Comparison of ENCODE assay signal across 30 mouse cellular contexts in the genomic region with DNA sequence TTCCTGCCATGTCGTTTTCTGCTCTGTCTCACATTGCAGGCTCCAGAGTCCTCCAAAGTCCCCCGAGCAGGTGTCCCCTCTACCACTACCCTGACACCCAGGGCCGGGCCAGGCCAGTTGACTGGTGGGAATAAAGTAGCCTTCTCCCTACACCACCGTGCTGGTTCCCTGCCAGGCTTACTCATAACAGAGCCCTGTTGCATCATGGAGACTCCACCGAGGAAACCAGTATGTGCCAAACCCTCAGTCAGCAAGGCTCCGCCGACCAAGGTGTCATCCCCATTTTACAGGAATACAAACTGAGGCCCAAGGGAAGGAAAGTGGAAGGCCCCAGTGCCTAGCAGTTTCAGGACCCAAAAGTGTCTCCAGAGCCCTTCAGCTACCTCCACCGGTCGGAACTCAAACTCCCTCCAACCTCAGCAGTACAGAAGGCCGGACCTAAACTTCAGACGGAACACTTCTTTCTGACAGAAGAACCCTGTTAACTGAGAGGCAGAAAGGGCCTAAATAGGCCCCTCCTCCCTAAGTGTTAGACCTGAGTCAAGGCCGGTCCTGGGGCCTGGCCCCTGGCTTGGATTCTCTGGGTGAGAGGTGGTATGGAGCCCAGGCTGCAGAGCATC. TPM values are rescaled to one million over a fixed set of nuclear protein-coding genes. Genes with fewer than 3 reads are reported as not detected.
A peak's percentile ranks its signal among the peaks of the same experiment; 100 is the strongest.
DNase-seq lines count a peak whose midpoint lies in the region; ATAC-seq lines count a peak whose summit lies in the region.
"Had no signal": no experiment of that assay in that cellular context is flagged by ENCODE, and none has a peak within 500 bp of the region (broad histone marks: within the 10 kb centered on the region; RNA-seq: fewer than 3 reads in every experiment).

No protein-coding gene starts in this region.

- H3K4me1 ChIP-seq in embryonic facial prominence, embryonic 13.5 days = peaks cover 48% of the 10 kb centered on the region
- peaks cover 42% of the 10 kb centered on the region for H3K4me1 ChIP-seq in embryonic facial prominence, embryonic 10.5 days
- H3K4me1 ChIP-seq in forebrain, embryonic 16.5 days (replicated peaks; ENCODE audit: control insufficient read depth, insufficient read depth, low read length) = no peaks in the 10 kb centered on the region
- H3K4me1 ChIP-seq: forebrain, embryonic 13.5 days; heart, embryonic 12.5 days; liver, embryonic 15.5 days; lung, embryonic 15.5 days had no signal

- no peak for ATAC-seq in embryonic facial prominence, embryonic 13.5 days (ENCODE audit: insufficient number of reproducible peaks, insufficient read depth, low FRiP score, low TSS enrichment, low read depth)
- no peak for ATAC-seq in granulocyte monocyte progenitor cell, adult 5-6 weeks (replicated peaks; ENCODE audit: poor library complexity, severe bottlenecking)
- ATAC-seq in forebrain, embryonic 16.5 days = no peak
- ATAC-seq: forebrain, embryonic 13.5 days; hindbrain, postnatal 0 days; midbrain, embryonic 16.5 days had no signal

- H3K9ac ChIP-seq in embryonic facial prominence, embryonic 13.5 days = no peak overlapping the region
- no peak overlapping the region for H3K9ac ChIP-seq in forebrain, embryonic 16.5 days (replicated peaks; ENCODE audit: low read depth, low read length)
- H3K9ac ChIP-seq: forebrain, embryonic 13.5 days; heart, embryonic 12.5 days; liver, embryonic 15.5 days; lung, embryonic 15.5 days had no signal

- no peaks in the 10 kb centered on the region for H3K9me3 ChIP-seq in embryonic facial prominence, embryonic 13.5 days
- H3K9me3 ChIP-seq in embryonic facial prominence, embryonic 10.5 days = no peaks in the 10 kb centered on the region
- no peaks in the 10 kb centered on the region for H3K9me3 ChIP-seq in forebrain, embryonic 16.5 days (ENCODE audit: control insufficient read depth, low read length)
- H3K9me3 ChIP-seq: forebrain, embryonic 13.5 days; heart, embryonic 12.5 days; liver, embryonic 15.5 days; lung, embryonic 15.5 days had no signal

- H3K27ac ChIP-seq in embryonic facial prominence, embryonic 13.5 days = peak overlapping the region; percentile 81; the same call in 1 of the 2 replicates
- no peak overlapping the region for H3K27ac ChIP-seq in embryonic facial prominence, embryonic 10.5 days (replicated peaks)
- no peak overlapping the region for H3K27ac ChIP-seq in forebrain, embryonic 16.5 days (ENCODE audit: low read length)
- H3K27ac ChIP-seq: forebrain, embryonic 13.5 days; hindbrain, postnatal 0 days; kidney, postnatal 0 days; liver, embryonic 15.5 days; lung, embryonic 15.5 days had no signal

- H3K27me3 ChIP-seq in embryonic facial prominence, embryonic 13.5 days = no peaks in the 10 kb centered on the region
- peaks cover 16% of the 10 kb centered on the region for H3K27me3 ChIP-seq in embryonic facial prominence, embryonic 10.5 days (replicated peaks; ENCODE audit: low read depth, poor library complexity, severe bottlenecking)
- no peaks in the 10 kb centered on the region for H3K27me3 ChIP-seq in forebrain, embryonic 16.5 days (replicated peaks; ENCODE audit: control insufficient read depth, insufficient read depth, low read length)
- H3K27me3 ChIP-seq: forebrain, embryonic 13.5 days; lung, embryonic 15.5 days had no signal

- WGBS in embryonic facial prominence, embryonic 13.5 days = 91% methylated on average over 12 of the region's 12 CpGs
- 89% methylated on average over 12 of the region's 12 CpGs for WGBS in embryonic facial prominence, embryonic 10.5 days
- 90% methylated on average over 12 of the region's 12 CpGs for WGBS in forebrain, embryonic 16.5 days

- DNase-seq in embryonic facial prominence, embryonic 10.5 days (ENCODE audit: low spot score) = no peak
- DNase-seq in adipocyte (ENCODE audit: low spot score) = peak; percentile 48
- DNase-seq in adrenal gland, postnatal 36 days = peak; percentile 59 to 79
- no peak for DNase-seq in right cerebral cortex, postnatal 14 days
- DNase-seq: B cell, adult 2 months; cerebellum, adult 11-12 months; cerebellum, postnatal 10 days; gastrocnemius, postnatal 14 days; heart, adult 18-20 months; heart, postnatal 10 days; kidney, adult 11 months; left cerebral cortex, postnatal 4 days; liver; lung, postnatal 36 days; right cerebral cortex, postnatal 4 days; thymus, postnatal 25 days had no signal

- H3K36me3 ChIP-seq in embryonic facial prominence, embryonic 13.5 days = no peaks in the 10 kb centered on the region
- no peaks in the 10 kb centered on the region for H3K36me3 ChIP-seq in embryonic facial prominence, embryonic 10.5 days (replicated peaks)
- no peaks in the 10 kb centered on the region for H3K36me3 ChIP-seq in forebrain, embryonic 16.5 days (ENCODE audit: control insufficient read depth, insufficient read depth)
- H3K36me3 ChIP-seq: heart, embryonic 12.5 days; liver, embryonic 15.5 days; lung, embryonic 15.5 days had no signal

- no peak overlapping the region for H3K4me2 ChIP-seq in embryonic facial prominence, embryonic 13.5 days
- H3K4me2 ChIP-seq in forebrain, embryonic 16.5 days (ENCODE audit: low read length) = no peak overlapping the region
- H3K4me2 ChIP-seq: forebrain, embryonic 13.5 days; heart, embryonic 12.5 days; liver, embryonic 15.5 days; lung, embryonic 15.5 days had no signal

- no peak overlapping the region for H3K4me3 ChIP-seq in embryonic facial prominence, embryonic 13.5 days
- H3K4me3 ChIP-seq in embryonic facial prominence, embryonic 10.5 days = no peak overlapping the region
- no peak overlapping the region for H3K4me3 ChIP-seq in forebrain, embryonic 16.5 days (replicated peaks; ENCODE audit: low read length)
- H3K4me3 ChIP-seq: erythroblast, embryonic 14.5 days; forebrain, embryonic 13.5 days; heart, embryonic 12.5 days; liver, embryonic 15.5 days; lung, embryonic 15.5 days had no signal

RNA-seq across cellular contexts. Expression of gene Runx3, which starts 1.5 kb away (rescaled TPM):
- polyA plus RNA-seq in embryonic facial prominence, embryonic 13.5 days (2015; fragmentation: Nextera tagmentation; extraction: Ambion mirVana) = 3.1 and 3.9 TPM in 2 replicates
- 0.04 TPM in 2 replicates for polyA plus RNA-seq in embryonic facial prominence, embryonic 10.5 days (2016; fragmentation: Nextera tagmentation; extraction: Ambion mirVana)
- 1 to 10 TPM; 2.0 to 3.9 TPM for total RNA-seq in adrenal gland, postnatal 36 days (2021)
- 45.8 and 50.6 TPM in 2 replicates for total RNA-seq in granulocyte monocyte progenitor cell, adult 5-6 weeks (2014; fragmentation: Nextera tagmentation)
- 5.8 and 7.2 TPM in 2 replicates for total RNA-seq in granulocyte monocyte progenitor cell, adult 5-6 weeks (2017)
- polyA plus RNA-seq in forebrain, embryonic 16.5 days (2015; fragmentation: Nextera tagmentation; extraction: Ambion mirVana) = not detected in 2 replicates
- total RNA-seq: hindbrain, postnatal 0 days; layer of hippocampus, postnatal 10 days had no signal
- polyA plus RNA-seq: cortical plate, adult 2 months; forebrain, embryonic 13.5 days; hindbrain, postnatal 0 days; midbrain, embryonic 16.5 days; neural tube, embryonic 14.5 days had no signal

Comparison
In these comparisons a context has a peak if more than half of its experiments do, and no peak if none do; other contexts are left out.
1. DNase-seq: peak in adipocyte (single experiment) and adrenal gland, postnatal 36 days (2 of 2); none in embryonic facial prominence, embryonic 10.5 days (single experiment) and right cerebral cortex, postnatal 14 days (single experiment).